Mouse (Mus musculus) bone marrow macrophage, adult 2 months (primary cell): ENCODE results near the gene Cfap97. TPM values are rescaled to one million over a fixed set of nuclear protein-coding genes. Genes with fewer than 3 reads are reported as not detected.

Experiments used
- H3K27ac ChIP-seq: 2 replicates; pipeline ENCODE4 v1.5.1; 2012; ENCODE audit warnings: low read depth, low read length; ENCODE audit not compliant: insufficient read depth
- H3K4me1 ChIP-seq: 2 replicates; pipeline ENCODE4 v1.6.1; 2012; ENCODE audit warnings: low read length; ENCODE audit not compliant: control insufficient read depth, insufficient read depth
- H3K4me3 ChIP-seq: 2 replicates; pipeline ENCODE4 v1.5.1; 2012; ENCODE audit warnings: mild to moderate bottlenecking, low read length, moderate library complexity; ENCODE audit not compliant: insufficient read depth
- CTCF ChIP-seq: IDR thresholded peaks from 2 replicates; pipeline ENCODE4 v1.5.1; 2012; ENCODE audit warnings: low read depth, mild to moderate bottlenecking, low read length, moderate library complexity
- POLR2A ChIP-seq: IDR thresholded peaks from 2 replicates; pipeline ENCODE4 v1.6.1; 2012; ENCODE audit warnings: mild to moderate bottlenecking, low read depth, low read length, borderline replicate concordance
- polyA plus RNA-seq: library from polyadenylated mRNA; stranded (reverse); fragments of >200 nt; gene quantifications from 2 replicates; pipeline ENCODE4 v1.2.4, GENCODE M21; 2012; ENCODE audit not compliant: missing spikeins, insufficient read depth, insufficient read length

Gene Cfap97
- polyA plus RNA-seq, 1 experiment: 14.1 TPM

- no peak within 1 kb of the TSS for H3K27ac ChIP-seq
Measured at GRCm38 (mm10) chr8:46152064-46153031, 777 bp downstream of the Cfap97 start, which contains the start of gene Snx25. Snx25 (minus strand) TSS chr8:46152159.

GRCm38 (mm10) chr8:46153042-46153441 is 1.5 kb downstream of the Cfap97 start:
- Histone ChIP-seq H3K4me3 (peak overlapping the region; percentile 94), H3K27ac (no peak overlapping the region), H3K4me1 (peaks cover 7% of the 10 kb centered on the region; the same call in 1 of the 2 replicates)
- no peak for TF ChIP-seq CTCF
- no peak for TF ChIP-seq POLR2A

More at GRCm38 (mm10) chr8:46152064-46153031, 777 bp downstream of the Cfap97 start, which contains the start of gene Snx25:
- Histone ChIP-seq H3K4me3 (peak within 1 kb of the TSS; percentile 94), H3K4me1 (peaks cover 7% of the 10 kb centered on the region; the same call in 1 of the 2 replicates)
- no peak for TF ChIP-seq CTCF
- no peak for TF ChIP-seq POLR2A

- peak; percentile 87; the same call in 1 of the 2 replicates for TF ChIP-seq POLR2A
- no peak for TF ChIP-seq CTCF
- H3K27ac ChIP-seq: peak overlapping the region; percentile 71
- peaks cover 2% of the 10 kb centered on the region for H3K4me1 ChIP-seq
Measured at GRCm38 (mm10) chr8:46162953-46163869, 11.6 kb downstream of the Cfap97 start.

GRCm38 (mm10) chr8:46163870-46164190 is 12.3 kb downstream of the Cfap97 start:
- TF ChIP-seq CTCF (no peak), POLR2A (no peak)
- H3K4me3 ChIP-seq: peak overlapping the region; percentile 95
- H3K27ac ChIP-seq: peak overlapping the region; percentile 47; the same call in 1 of the 2 replicates
- H3K4me1 ChIP-seq: peaks cover 2% of the 10 kb centered on the region

More at GRCm38 (mm10) chr8:46162953-46163869, 11.6 kb downstream of the Cfap97 start:
- peak overlapping the region; percentile 95 for H3K4me3 ChIP-seq

GRCm38 (mm10) chr8:46173651-46174050 is 22.1 kb downstream of the Cfap97 start:
- TF ChIP-seq CTCF: no peak
- no peak for TF ChIP-seq POLR2A
- Histone ChIP-seq H3K27ac (no peak overlapping the region), H3K4me1 (no peaks in the 10 kb centered on the region), H3K4me3 (no peak overlapping the region)

- Histone ChIP-seq H3K27ac (no peak overlapping the region), H3K4me3 (no peak overlapping the region), H3K4me1 (no peaks in the 10 kb centered on the region)
- TF ChIP-seq CTCF: no peak
- TF ChIP-seq POLR2A: no peak
Measured at GRCm38 (mm10) chr8:46180136-46180535, 28.6 kb downstream of the Cfap97 start.

GRCm38 (mm10) chr8:46185361-46185760 is 33.8 kb downstream of the Cfap97 start:
- Histone ChIP-seq H3K4me1 (no peaks in the 10 kb centered on the region), H3K27ac (no peak overlapping the region), H3K4me3 (no peak overlapping the region)
- TF ChIP-seq POLR2A: no peak
- TF ChIP-seq CTCF: no peak

- Histone ChIP-seq H3K4me3 (no peak overlapping the region), H3K27ac (no peak overlapping the region), H3K4me1 (peaks cover 3% of the 10 kb centered on the region)
- TF ChIP-seq POLR2A (no peak), CTCF (no peak)
Measured at GRCm38 (mm10) chr8:46193100-46193499, 41.5 kb downstream of the Cfap97 start.

- TF ChIP-seq POLR2A: no peak
- no peak for TF ChIP-seq CTCF
- Histone ChIP-seq H3K4me3 (no peak overlapping the region), H3K27ac (no peak overlapping the region), H3K4me1 (peaks cover 3% of the 10 kb centered on the region)
Measured at GRCm38 (mm10) chr8:46196877-46197276, 45.3 kb downstream of the Cfap97 start.
